Mouse (Mus musculus) gastrocnemius, adult 8-10 months (tissue): ENCODE measurements around the gene Olfr935. TPM values are rescaled to one million over a fixed set of nuclear protein-coding genes. Genes with fewer than 3 reads are reported as not detected.

Experiments used
- DNase-seq, 2 experiments: peaks; one replicate each; pipeline ENCODE4 v3.0.0; 2022; ENCODE audit warnings: low spot score in 2 of 2
- microRNA-seq: library from miRNA; unstranded; fragments of <30 nt; microRNA quantifications from one replicate; pipeline ENCODE4 v1.2.0, GENCODE M21; 2022
- total RNA-seq, 4 experiments: library from RNA; stranded (reverse); gene quantifications; 2 replicates each; pipeline ENCODE4 v1.2.4; 2022

The Olfr935 gene
- total RNA-seq = not detected

DNA sequence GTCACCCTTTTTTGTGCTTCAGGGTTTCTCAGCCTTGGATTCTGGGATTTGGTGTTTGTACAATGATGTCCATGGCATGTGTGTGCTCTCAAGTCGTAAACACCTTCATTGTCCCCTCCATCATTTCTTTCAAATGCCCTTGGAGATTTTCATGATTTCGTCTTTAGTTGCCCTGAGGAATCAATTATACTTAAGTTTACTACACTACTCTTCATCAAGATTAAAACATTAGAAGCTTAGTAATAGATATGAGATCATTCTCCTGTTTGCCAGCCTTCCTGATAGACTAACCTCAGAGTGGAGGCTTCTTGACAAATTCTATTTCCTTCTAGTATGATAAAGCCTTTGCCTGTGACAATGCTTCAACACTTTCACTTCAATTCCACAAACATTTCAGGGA lies at the start of gene Olfr935:
Gene Olfr935, minus strand, starts transcription at position 101 of the 400 bp plus-strand sequence.
- no peak for DNase-seq

GRCm38 (mm10) chr9:39023277-39023676 lies 23.8 kb upstream of the Olfr935 start, which contains the start of gene Olfr146:
Olfr146 (minus strand) TSS chr9:39023377.
- no peak for DNase-seq

DNA sequence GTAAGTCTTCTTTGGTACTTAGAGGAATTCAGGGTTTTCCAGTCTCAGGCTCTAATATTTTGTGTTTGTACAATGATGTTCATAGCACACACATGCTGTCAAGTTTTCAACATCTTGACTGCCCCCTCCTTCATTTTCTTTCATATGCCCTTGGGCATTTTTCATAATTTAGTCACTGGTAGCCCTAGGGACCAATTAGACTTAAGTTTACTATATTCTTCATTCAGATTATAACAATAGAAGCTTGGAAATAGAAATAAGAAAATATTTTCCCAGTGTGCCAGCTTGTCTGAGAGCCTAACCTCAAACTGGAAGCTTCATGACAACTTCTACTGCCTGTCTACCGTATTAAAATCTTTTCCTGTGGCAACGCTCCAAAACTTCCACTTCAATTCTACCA lies 11.3 kb downstream of the Olfr935 start, which contains the start of gene Olfr934:
Gene Olfr934, minus strand, starts transcription at position 101 of the 400 bp plus-strand sequence.
- no peak for DNase-seq

DNA sequence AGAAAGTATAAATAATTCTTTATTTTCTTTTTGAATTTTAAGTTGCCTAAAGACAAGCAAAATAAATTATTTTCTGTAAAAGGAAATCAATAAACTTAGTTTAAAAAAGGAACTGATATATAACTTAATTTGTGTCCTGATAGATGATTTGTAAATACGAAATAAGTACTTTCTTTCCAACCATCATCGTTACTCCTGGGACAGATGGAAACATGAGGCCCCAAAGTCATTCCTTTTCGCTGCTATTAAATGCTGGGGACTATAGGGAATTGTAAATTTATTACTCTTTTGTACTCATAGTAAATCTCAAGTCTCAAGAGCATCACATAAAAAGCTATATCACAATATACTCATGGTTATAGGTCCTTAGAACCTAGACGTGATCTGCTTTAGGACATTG lies 27.5 kb downstream of the Olfr935 start, which contains the start of gene Olfr933:
Gene Olfr933, plus strand, starts transcription at position 301 of the 400 bp plus-strand sequence.
- DNase-seq = no peak

- DNase-seq = no peak
Observed at GRCm38 (mm10) chr9:38954124-38954416, 45.4 kb downstream of the Olfr935 start.

- no peak for DNase-seq
Observed at GRCm38 (mm10) chr9:38953401-38954123, 45.9 kb downstream of the Olfr935 start.

Small RNAs within 50 kb of the gene (microRNA-seq; reads per million reads assigned to microRNA genes)
- gene Gm25529 = not detected

Other genes starting within 250 kb of the Olfr935 start
- under 1 TPM in 3 of 4 experiments, not detected in 1; 0.04 to 0.05 (median 0.05) TPM for gene Olfr920, start 247.4 kb downstream of the Olfr935 start, total RNA-seq
- not detected for gene Olfr921, start 226.6 kb downstream of the Olfr935 start, total RNA-seq
- gene Olfr922, start 185.1 kb downstream of the Olfr935 start, total RNA-seq = not detected
- not detected for gene Olfr923, start 173.1 kb downstream of the Olfr935 start, total RNA-seq
- gene Olfr924, start 155.2 kb downstream of the Olfr935 start, total RNA-seq = not detected
- gene Olfr26, start 144.6 kb downstream of the Olfr935 start, total RNA-seq = not detected
- not detected for gene Olfr926, start 122.6 kb downstream of the Olfr935 start, total RNA-seq
- gene Olfr930, start 69.9 kb downstream of the Olfr935 start, total RNA-seq = not detected
- not detected for gene Olfr933, start 27.4 kb downstream of the Olfr935 start, total RNA-seq
- not detected for gene Olfr934, start 11.4 kb downstream of the Olfr935 start, total RNA-seq
- gene Olfr146, start 23.7 kb upstream of the Olfr935 start, total RNA-seq = not detected
- gene Olfr937, start 65.3 kb upstream of the Olfr935 start, total RNA-seq = not detected
- not detected for gene Olfr938, start 79.2 kb upstream of the Olfr935 start, total RNA-seq
- not detected for gene Olfr27, start 128.4 kb upstream of the Olfr935 start, total RNA-seq
- gene Olfr943, start 166.6 kb upstream of the Olfr935 start, total RNA-seq = not detected
- gene Olfr944, start 202.2 kb upstream of the Olfr935 start, total RNA-seq = not detected